Mouse (Mus musculus): ENCODE measurements around the gene 4930503B20Rik. TPM values are rescaled to one million over a fixed set of nuclear protein-coding genes. Genes with fewer than 3 reads are reported as not detected.

4930503B20Rik gene
- total RNA-seq, 4 experiments from 2014 or later: not detected

GRCm38 (mm10) chr3:146599198-146599900 is 51.8 kb downstream of the 4930503B20Rik start:
- DNase-seq (ENCODE audit: low spot score in 2 of 2): no peak

- DNase-seq (ENCODE audit: low spot score in 2 of 2): peak in 1 of 2 experiments; percentile 61
Measured at GRCm38 (mm10) chr3:146598411-146598810, 52.7 kb downstream of the 4930503B20Rik start.

GRCm38 (mm10) chr3:146596864-146597263 is 54.3 kb downstream of the 4930503B20Rik start:
- no peak for DNase-seq (ENCODE audit: low spot score in 2 of 2)

GRCm38 (mm10) chr3:146596387-146596786 is 54.7 kb downstream of the 4930503B20Rik start:
- DNase-seq (ENCODE audit: low spot score in 2 of 2): no peak

GRCm38 (mm10) chr3:146595440-146595839 is 55.7 kb downstream of the 4930503B20Rik start:
- DNase-seq (ENCODE audit: low spot score in 2 of 2): no peak

Other genes with a start within 250 kb of the 4930503B20Rik start
- gene Ssx2ip, start 246.7 kb downstream of the 4930503B20Rik start, total RNA-seq (2022): 10 to 100 TPM; 81.7 to 96.1 (median 89.0) TPM
- gene Ctbs, start 201.5 kb downstream of the 4930503B20Rik start, total RNA-seq (2022): 10 to 100 TPM in 1 of 4 experiments, 1 to 10 TPM in 3; 5.9 to 10.5 (median 9.7) TPM
- gene Spata1, start 151.6 kb downstream of the 4930503B20Rik start, total RNA-seq (2022): 1 to 10 TPM; 2.2 to 4.0 (median 3.0) TPM
- 10 to 100 TPM; 43.0 to 60.5 (median 49.9) TPM for gene Gng5, start 151.5 kb downstream of the 4930503B20Rik start, total RNA-seq (2022)
- 10 to 100 TPM; 17.3 to 19.8 (median 17.8) TPM for gene Rpf1, start 129.9 kb downstream of the 4930503B20Rik start, total RNA-seq (2022)
- under 1 TPM; 0.30 to 0.72 (median 0.50) TPM for gene Uox, start 80.9 kb downstream of the 4930503B20Rik start, total RNA-seq (2022)
- not detected for gene Dnase2b, start 35.7 kb downstream of the 4930503B20Rik start, total RNA-seq (2022)
- under 1 TPM; 0.23 to 0.49 (median 0.45) TPM for gene Samd13, start 34.3 kb upstream of the 4930503B20Rik start, total RNA-seq (2022)
- gene Prkacb, start 161.7 kb upstream of the 4930503B20Rik start, total RNA-seq (2022): 100 to 1,000 TPM; 401 to 436 (median 430) TPM
- gene Ttll7, start 201.1 kb upstream of the 4930503B20Rik start, total RNA-seq (2022): 100 to 1,000 TPM; 177 to 208 (median 184) TPM